Mouse (Mus musculus): Measurements from ENCODE around the gene Fam174b. TPM values are rescaled to one million over a fixed set of nuclear protein-coding genes. Genes with fewer than 3 reads are reported as not detected.
A peak's percentile ranks its signal among the peaks of the same experiment; 100 is the strongest.

The Fam174b gene
- 29.2 and 32.3 TPM in 2 replicates for polyA plus RNA-seq (2014; fragmentation: Nextera tagmentation; extraction: Ambion mirVana)

GRCm38 (mm10) chr7:73740111-73741035 lies at the start of gene Fam174b:
TSS of gene Fam174b (plus strand) at chr7:73740302.
- no peaks in the 10 kb centered on the region; the same call in 1 of the 2 replicates for H3K27me3 ChIP-seq (replicated peaks; ENCODE audit: control insufficient read depth, insufficient read depth, low read length)
- DNase-seq (ENCODE audit: low spot score) (peak; percentile 86), ATAC-seq (ENCODE audit: low read depth) (peak; percentile 90)
- WGBS = 1% methylated on average over 58 of the region's 94 CpGs
- 0 out of 2 replicates have a peak, but pooled peaks cover 17% of the 10 kb centered on the region for H3K4me1 ChIP-seq (ENCODE audit: control insufficient read depth, insufficient read depth, low read length)
- H3K4me2 ChIP-seq (ENCODE audit: low read depth, low read length) = peak within 1 kb of the TSS; percentile 95
- no peaks in the 10 kb centered on the region for H3K9me3 ChIP-seq (ENCODE audit: control insufficient read depth, low read length)
- peak within 1 kb of the TSS; percentile 73 for H3K27ac ChIP-seq (replicated peaks; ENCODE audit: low read depth, low read length)
- no peaks in the 10 kb centered on the region for H3K36me3 ChIP-seq (ENCODE audit: control insufficient read depth, insufficient read depth, low read length)
- peak within 1 kb of the TSS; percentile 74 for H3K9ac ChIP-seq (ENCODE audit: low read depth, low read length)
- H3K4me3 ChIP-seq (ENCODE audit: low read depth, low read length) = peak within 1 kb of the TSS; percentile 68

- Histone ChIP-seq H3K27ac (replicated peaks; ENCODE audit: low read depth, low read length) (no peak overlapping the region), H3K27me3 (replicated peaks; ENCODE audit: control insufficient read depth, insufficient read depth, low read length) (no peaks in the 10 kb centered on the region), H3K9me3 (ENCODE audit: control insufficient read depth, low read length) (no peaks in the 10 kb centered on the region), H3K4me1 (ENCODE audit: control insufficient read depth, insufficient read depth, low read length) (no peaks in the 10 kb centered on the region), H3K4me2 (ENCODE audit: low read depth, low read length) (no peak overlapping the region), H3K9ac (ENCODE audit: low read depth, low read length) (no peak overlapping the region), H3K4me3 (ENCODE audit: low read depth, low read length) (no peak overlapping the region), H3K36me3 (ENCODE audit: control insufficient read depth, insufficient read depth, low read length) (no peaks in the 10 kb centered on the region)
- ATAC-seq (ENCODE audit: low read depth) (no peak), DNase-seq (ENCODE audit: low spot score) (no peak)
- 63% methylated on average over 3 of the region's 3 CpGs for WGBS
These were observed 43.0 kb upstream of the Fam174b start for GRCm38 (mm10) chr7:73697092-73697491.

- H3K9ac ChIP-seq (ENCODE audit: low read depth, low read length) = no peak overlapping the region
- ATAC-seq (ENCODE audit: low read depth) = no peak
These were observed 35.8 kb upstream of the Fam174b start for GRCm38 (mm10) chr7:73704305-73704704.

GRCm38 (mm10) chr7:73713506-73713905 lies 26.6 kb upstream of the Fam174b start:
- H3K4me1 ChIP-seq (ENCODE audit: control insufficient read depth, insufficient read depth, low read length) = no peaks in the 10 kb centered on the region
- 88% methylated on average over 8 of the region's 8 CpGs for WGBS
- DNase-seq (ENCODE audit: low spot score) (no peak), ATAC-seq (ENCODE audit: low read depth) (no peak)
- no peak overlapping the region for H3K4me3 ChIP-seq (ENCODE audit: low read depth, low read length)
- H3K9me3 ChIP-seq (ENCODE audit: control insufficient read depth, low read length) = peaks cover 8% of the 10 kb centered on the region
- no peaks in the 10 kb centered on the region for H3K27me3 ChIP-seq (replicated peaks; ENCODE audit: control insufficient read depth, insufficient read depth, low read length)
- H3K9ac ChIP-seq (ENCODE audit: low read depth, low read length) = no peak overlapping the region
- no peaks in the 10 kb centered on the region for H3K36me3 ChIP-seq (ENCODE audit: control insufficient read depth, insufficient read depth, low read length)
- H3K4me2 ChIP-seq (ENCODE audit: low read depth, low read length) = no peak overlapping the region
- H3K27ac ChIP-seq (replicated peaks; ENCODE audit: low read depth, low read length) = no peak overlapping the region

More at GRCm38 (mm10) chr7:73704305-73704704, 35.8 kb upstream of the Fam174b start:
- no peak overlapping the region for H3K4me2 ChIP-seq (ENCODE audit: low read depth, low read length)
- H3K27ac ChIP-seq (replicated peaks; ENCODE audit: low read depth, low read length) = no peak overlapping the region
- no peak overlapping the region for H3K4me3 ChIP-seq (ENCODE audit: low read depth, low read length)
- DNase-seq (ENCODE audit: low spot score) = no peak
- no peaks in the 10 kb centered on the region for H3K9me3 ChIP-seq (ENCODE audit: control insufficient read depth, low read length)
- no peaks in the 10 kb centered on the region for H3K36me3 ChIP-seq (ENCODE audit: control insufficient read depth, insufficient read depth, low read length)
- no peaks in the 10 kb centered on the region for H3K4me1 ChIP-seq (ENCODE audit: control insufficient read depth, insufficient read depth, low read length)
- H3K27me3 ChIP-seq (replicated peaks; ENCODE audit: control insufficient read depth, insufficient read depth, low read length) = no peaks in the 10 kb centered on the region

- H3K9ac ChIP-seq (ENCODE audit: low read depth, low read length) = no peak overlapping the region
- ATAC-seq (ENCODE audit: low read depth) = peak; percentile 89
- H3K4me3 ChIP-seq (ENCODE audit: low read depth, low read length) = no peak overlapping the region
- H3K4me1 ChIP-seq (ENCODE audit: control insufficient read depth, insufficient read depth, low read length) = no peaks in the 10 kb centered on the region
- H3K9me3 ChIP-seq (ENCODE audit: control insufficient read depth, low read length) = peaks cover 8% of the 10 kb centered on the region
- WGBS = 37% methylated on average over 14 of the region's 15 CpGs
- H3K27ac ChIP-seq (replicated peaks; ENCODE audit: low read depth, low read length) = no peak overlapping the region; the same call in 1 of the 2 replicates
- peak overlapping the region; percentile 13; the same call in 1 of the 2 replicates for H3K4me2 ChIP-seq (ENCODE audit: low read depth, low read length)
- peak; percentile 92 for DNase-seq (ENCODE audit: low spot score)
- H3K27me3 ChIP-seq (replicated peaks; ENCODE audit: control insufficient read depth, insufficient read depth, low read length) = no peaks in the 10 kb centered on the region
- H3K36me3 ChIP-seq (ENCODE audit: control insufficient read depth, insufficient read depth, low read length) = no peaks in the 10 kb centered on the region
These were observed 24.0 kb upstream of the Fam174b start for GRCm38 (mm10) chr7:73715928-73716749.

GRCm38 (mm10) chr7:73716841-73717240 lies 23.3 kb upstream of the Fam174b start:
- H3K36me3 ChIP-seq (ENCODE audit: control insufficient read depth, insufficient read depth, low read length) = no peaks in the 10 kb centered on the region
- H3K27me3 ChIP-seq (replicated peaks; ENCODE audit: control insufficient read depth, insufficient read depth, low read length) = no peaks in the 10 kb centered on the region
- ATAC-seq (ENCODE audit: low read depth) (no peak), DNase-seq (ENCODE audit: low spot score) (peak; percentile 28)
- H3K4me2 ChIP-seq (ENCODE audit: low read depth, low read length) = no peak overlapping the region
- H3K4me1 ChIP-seq (ENCODE audit: control insufficient read depth, insufficient read depth, low read length) = no peaks in the 10 kb centered on the region
- WGBS = 49% methylated on average over 3 of the region's 3 CpGs
- no peak overlapping the region for H3K9ac ChIP-seq (ENCODE audit: low read depth, low read length)
- peak overlapping the region; percentile 59 for H3K27ac ChIP-seq (replicated peaks; ENCODE audit: low read depth, low read length)
- H3K4me3 ChIP-seq (ENCODE audit: low read depth, low read length) = no peak overlapping the region
- peaks cover 8% of the 10 kb centered on the region for H3K9me3 ChIP-seq (ENCODE audit: control insufficient read depth, low read length)

GRCm38 (mm10) chr7:73718031-73718430 lies 22.1 kb upstream of the Fam174b start:
- no peak overlapping the region for H3K4me3 ChIP-seq (ENCODE audit: low read depth, low read length)
- H3K27me3 ChIP-seq (replicated peaks; ENCODE audit: control insufficient read depth, insufficient read depth, low read length) = no peaks in the 10 kb centered on the region
- H3K9me3 ChIP-seq (ENCODE audit: control insufficient read depth, low read length) = peaks cover 8% of the 10 kb centered on the region
- no peak overlapping the region for H3K4me2 ChIP-seq (ENCODE audit: low read depth, low read length)
- no peak for ATAC-seq (ENCODE audit: low read depth)
- H3K4me1 ChIP-seq (ENCODE audit: control insufficient read depth, insufficient read depth, low read length) = no peaks in the 10 kb centered on the region
- no peak overlapping the region for H3K9ac ChIP-seq (ENCODE audit: low read depth, low read length)
- 69% methylated on average over 10 of the region's 10 CpGs for WGBS
- DNase-seq (ENCODE audit: low spot score) = no peak
- no peak overlapping the region for H3K27ac ChIP-seq (replicated peaks; ENCODE audit: low read depth, low read length)
- no peaks in the 10 kb centered on the region for H3K36me3 ChIP-seq (ENCODE audit: control insufficient read depth, insufficient read depth, low read length)

- ATAC-seq (ENCODE audit: low read depth) = no peak
These were observed 21.6 kb upstream of the Fam174b start for GRCm38 (mm10) chr7:73718497-73719007.

More at GRCm38 (mm10) chr7:73718497-73719007, 21.6 kb upstream of the Fam174b start:
- DNase-seq (ENCODE audit: low spot score) = no peak
- Histone ChIP-seq H3K9me3 (ENCODE audit: control insufficient read depth, low read length) (peaks cover 8% of the 10 kb centered on the region), H3K9ac (ENCODE audit: low read depth, low read length) (no peak overlapping the region), H3K4me1 (ENCODE audit: control insufficient read depth, insufficient read depth, low read length) (no peaks in the 10 kb centered on the region), H3K4me3 (ENCODE audit: low read depth, low read length) (no peak overlapping the region), H3K27ac (replicated peaks; ENCODE audit: low read depth, low read length) (no peak overlapping the region), H3K27me3 (replicated peaks; ENCODE audit: control insufficient read depth, insufficient read depth, low read length) (no peaks in the 10 kb centered on the region), H3K4me2 (ENCODE audit: low read depth, low read length) (no peak overlapping the region), H3K36me3 (ENCODE audit: control insufficient read depth, insufficient read depth, low read length) (no peaks in the 10 kb centered on the region)
- 47% methylated on average over 5 of the region's 5 CpGs for WGBS
